Mouse (Mus musculus): Measurements from ENCODE around the gene Zfr2. TPM values are rescaled to one million over a fixed set of nuclear protein-coding genes. Genes with fewer than 3 reads are reported as not detected.

The Zfr2 gene
- polyA plus RNA-seq, 1 experiment from 2014 or later, result 12.1 TPM

- Histone ChIP-seq H3K27ac (replicated peaks) (peak within 1 kb of the TSS; percentile 86), H3K27me3 (peaks cover 35% of the 10 kb centered on the region), H3K4me3 (peak within 1 kb of the TSS; percentile 88), H3K9me3 (no peaks in the 10 kb centered on the region), H3K4me2 (replicated peaks) (peak within 1 kb of the TSS; percentile 93), H3K36me3 (no peaks in the 10 kb centered on the region), H3K4me1 (peaks cover 35% of the 10 kb centered on the region), H3K9ac (replicated peaks) (peak within 1 kb of the TSS; percentile 89)
- under 1% methylated on average over 70 of the region's 80 CpGs for WGBS
- ATAC-seq (ENCODE audit: low FRiP score, low read depth), result peak; percentile 94
Measured at GRCm38 (mm10) chr10:81292554-81293333, 59.8 kb downstream of the Zfr2 start, which contains the start of gene Pip5k1c. Pip5k1c (plus strand) TSS chr10:81292963.

GRCm38 (mm10) chr10:81293334-81294030, 60.5 kb downstream of the Zfr2 start:
- Histone ChIP-seq H3K4me3 (peak overlapping the region; percentile 88), H3K4me2 (replicated peaks) (peak overlapping the region; percentile 93), H3K27ac (replicated peaks) (peak overlapping the region; percentile 86), H3K36me3 (no peaks in the 10 kb centered on the region), H3K9me3 (no peaks in the 10 kb centered on the region), H3K4me1 (peaks cover 35% of the 10 kb centered on the region), H3K9ac (replicated peaks) (peak overlapping the region; percentile 89), H3K27me3 (peaks cover 28% of the 10 kb centered on the region)
- no peak; the same call in 1 of the 2 replicates for ATAC-seq (ENCODE audit: low FRiP score, low read depth)
- 3% methylated on average over 25 of the region's 25 CpGs for WGBS

GRCm38 (mm10) chr10:81294442-81294841, 61.5 kb downstream of the Zfr2 start:
- 75% methylated on average over 8 of the region's 8 CpGs for WGBS
- H3K9ac ChIP-seq (replicated peaks), result peak overlapping the region; percentile 89

GRCm38 (mm10) chr10:81295185-81295584, 62.2 kb downstream of the Zfr2 start:
- Histone ChIP-seq H3K9me3 (no peaks in the 10 kb centered on the region), H3K4me3 (no peak overlapping the region; the same call in 1 of the 2 replicates), H3K36me3 (no peaks in the 10 kb centered on the region), H3K27ac (replicated peaks) (0 out of 2 replicates have a peak overlapping the region, but pooled peaks have one; percentile 12), H3K4me2 (replicated peaks) (no peak overlapping the region), H3K27me3 (peaks cover 16% of the 10 kb centered on the region), H3K4me1 (peaks cover 35% of the 10 kb centered on the region), H3K9ac (replicated peaks) (no peak overlapping the region)
- 95% methylated on average over 6 of the region's 6 CpGs for whole genome bisulfite sequencing
- no peak for ATAC-seq (ENCODE audit: low FRiP score, low read depth)

More at GRCm38 (mm10) chr10:81294442-81294841, 61.5 kb downstream of the Zfr2 start:
- H3K36me3 ChIP-seq, result no peaks in the 10 kb centered on the region
- H3K9me3 ChIP-seq, result no peaks in the 10 kb centered on the region
- H3K4me1 ChIP-seq, result peaks cover 35% of the 10 kb centered on the region
- peak overlapping the region; percentile 93 for H3K4me2 ChIP-seq (replicated peaks)
- ATAC-seq (ENCODE audit: low FRiP score, low read depth), result no peak
- H3K27ac ChIP-seq (replicated peaks), result no peak overlapping the region
- H3K4me3 ChIP-seq, result peak overlapping the region; percentile 88
- H3K27me3 ChIP-seq, result peaks cover 24% of the 10 kb centered on the region

GRCm38 (mm10) chr10:81297246-81297645, 64.3 kb downstream of the Zfr2 start:
- H3K36me3 ChIP-seq, result no peaks in the 10 kb centered on the region
- no peak for ATAC-seq (ENCODE audit: low FRiP score, low read depth)
- no peaks in the 10 kb centered on the region for H3K27me3 ChIP-seq
- no peaks in the 10 kb centered on the region for H3K9me3 ChIP-seq
- no peak overlapping the region for H3K4me3 ChIP-seq
- H3K4me1 ChIP-seq, result peaks cover 35% of the 10 kb centered on the region
- H3K9ac ChIP-seq (replicated peaks), result no peak overlapping the region
- 86% methylated on average over 6 of the region's 6 CpGs for WGBS
- no peak overlapping the region for H3K27ac ChIP-seq (replicated peaks)
- H3K4me2 ChIP-seq (replicated peaks), result no peak overlapping the region

- no peak overlapping the region for H3K4me2 ChIP-seq (replicated peaks)
- peaks cover 40% of the 10 kb centered on the region for H3K4me1 ChIP-seq
- no peak for ATAC-seq (ENCODE audit: low FRiP score, low read depth)
- no peaks in the 10 kb centered on the region for H3K27me3 ChIP-seq
- H3K4me3 ChIP-seq, result no peak overlapping the region
- no peaks in the 10 kb centered on the region for H3K9me3 ChIP-seq
- 80% methylated on average over 10 of the region's 10 CpGs for WGBS
- no peak overlapping the region for H3K9ac ChIP-seq (replicated peaks)
- H3K36me3 ChIP-seq, result no peaks in the 10 kb centered on the region
- no peak overlapping the region for H3K27ac ChIP-seq (replicated peaks)
Measured at GRCm38 (mm10) chr10:81297845-81298244, 64.9 kb downstream of the Zfr2 start.

GRCm38 (mm10) chr10:81298369-81299100, 65.6 kb downstream of the Zfr2 start:
- Histone ChIP-seq H3K9me3 (no peaks in the 10 kb centered on the region), H3K27me3 (no peaks in the 10 kb centered on the region), H3K36me3 (no peaks in the 10 kb centered on the region), H3K9ac (replicated peaks) (no peak overlapping the region), H3K4me1 (peaks cover 44% of the 10 kb centered on the region), H3K4me3 (no peak overlapping the region), H3K4me2 (replicated peaks) (no peak overlapping the region), H3K27ac (replicated peaks) (no peak overlapping the region)
- no peak for ATAC-seq (ENCODE audit: low FRiP score, low read depth)
- WGBS, result 94% methylated on average over 17 of the region's 17 CpGs

GRCm38 (mm10) chr10:81299585-81300351, 66.8 kb downstream of the Zfr2 start:
- H3K36me3 ChIP-seq, result no peaks in the 10 kb centered on the region
- H3K27me3 ChIP-seq, result no peaks in the 10 kb centered on the region
- no peak overlapping the region for H3K4me2 ChIP-seq (replicated peaks)
- no peak overlapping the region for H3K27ac ChIP-seq (replicated peaks)
- H3K9me3 ChIP-seq, result no peaks in the 10 kb centered on the region
- H3K4me1 ChIP-seq, result peaks cover 36% of the 10 kb centered on the region
- no peak for ATAC-seq (ENCODE audit: low FRiP score, low read depth)
- H3K9ac ChIP-seq (replicated peaks), result no peak overlapping the region
- 93% methylated on average over 14 of the region's 14 CpGs for WGBS
- no peak overlapping the region for H3K4me3 ChIP-seq

GRCm38 (mm10) chr10:81300352-81300907, 67.5 kb downstream of the Zfr2 start:
- H3K27ac ChIP-seq (replicated peaks), result no peak overlapping the region
- no peak for ATAC-seq (ENCODE audit: low FRiP score, low read depth)
- H3K4me2 ChIP-seq (replicated peaks), result no peak overlapping the region
- H3K4me3 ChIP-seq, result no peak overlapping the region
- no peaks in the 10 kb centered on the region for H3K27me3 ChIP-seq
- peaks cover 29% of the 10 kb centered on the region; the same call in 1 of the 2 replicates for H3K4me1 ChIP-seq
- no peaks in the 10 kb centered on the region for H3K9me3 ChIP-seq
- 86% methylated on average over 9 of the region's 9 CpGs for WGBS
- no peaks in the 10 kb centered on the region for H3K36me3 ChIP-seq
- H3K9ac ChIP-seq (replicated peaks), result no peak overlapping the region

GRCm38 (mm10) chr10:81301321-81301720, 68.4 kb downstream of the Zfr2 start:
- ATAC-seq (ENCODE audit: low FRiP score, low read depth), result no peak
- H3K4me3 ChIP-seq, result no peak overlapping the region
- no peaks in the 10 kb centered on the region for H3K27me3 ChIP-seq
- no peaks in the 10 kb centered on the region for H3K9me3 ChIP-seq
- no peak overlapping the region for H3K4me2 ChIP-seq (replicated peaks)
- no peak overlapping the region for H3K9ac ChIP-seq (replicated peaks)
- H3K36me3 ChIP-seq, result peaks cover 8% of the 10 kb centered on the region
- peaks cover 26% of the 10 kb centered on the region; the same call in 1 of the 2 replicates for H3K4me1 ChIP-seq
- no peak overlapping the region for H3K27ac ChIP-seq (replicated peaks)
- 85% methylated on average over 9 of the region's 9 CpGs for whole genome bisulfite sequencing
